Mouse (Mus musculus) embryonic facial prominence, embryonic 11.5 days (tissue): ENCODE data around the gene Adora3. TPM values are rescaled to one million over a fixed set of nuclear protein-coding genes. Genes with fewer than 3 reads are reported as not detected.

Source experiments
- ATAC-seq: fragments of 200-750 bp; cut with Nextera tagmentation; replicated peaks from 2 replicates; pipeline ENCODE4 v1.8.0; 2017; ENCODE audit warnings: low read depth; ENCODE audit not compliant: insufficient number of reproducible peaks, low FRiP score, low TSS enrichment
- DNase-seq: peaks from one replicate; pipeline ENCODE4 v3.0.0-alpha.2; 2015; ENCODE audit warnings: low spot score
- H3K27ac ChIP-seq: fragments of 300-500 bp; sonication (generic); replicated peaks from 2 replicates; pipeline ENCODE4 v1.5.1; 2014; ENCODE audit warnings: mild to moderate bottlenecking, low read depth, low read length, control low read depth
- H3K27me3 ChIP-seq: fragments of 300-500 bp; sonication (generic); 2 replicates; pipeline ENCODE4 v1.6.1; 2014; ENCODE audit warnings: mild to moderate bottlenecking, low read length, moderate library complexity, mixed read lengths; ENCODE audit not compliant: control insufficient read depth, insufficient read depth
- H3K36me3 ChIP-seq: fragments of 300-500 bp; sonication (generic); replicated peaks from 2 replicates; pipeline ENCODE4 v1.6.1; 2014; ENCODE audit warnings: low read depth, mild to moderate bottlenecking, low read length, moderate library complexity, mixed read lengths; ENCODE audit not compliant: control insufficient read depth, insufficient read depth
- H3K4me1 ChIP-seq: fragments of 300-500 bp; sonication (generic); 2 replicates; pipeline ENCODE4 v1.6.1; 2014; ENCODE audit warnings: low read length, mixed read lengths; ENCODE audit not compliant: control insufficient read depth, insufficient read depth
- H3K4me2 ChIP-seq: fragments of 300-500 bp; sonication (generic); 2 replicates; pipeline ENCODE4 v1.6.1; 2014; ENCODE audit warnings: low read depth, mild to moderate bottlenecking, control low read depth, low read length, moderate library complexity
- H3K4me3 ChIP-seq: fragments of 300-500 bp; sonication (generic); 2 replicates; pipeline ENCODE4 v1.5.1; 2014; ENCODE audit warnings: low read depth, low read length, control low read depth
- H3K9ac ChIP-seq: fragments of 300-500 bp; sonication (generic); replicated peaks from 2 replicates; pipeline ENCODE4 v1.6.1; 2014; ENCODE audit warnings: mild to moderate bottlenecking, control low read depth, low read length
- H3K9me3 ChIP-seq: fragments of 300-500 bp; sonication (generic); replicated peaks from 2 replicates; pipeline ENCODE4 v1.6.1; 2016; ENCODE audit warnings: mild to moderate bottlenecking, low read length, inconsistent platforms, mixed read lengths; ENCODE audit not compliant: control insufficient read depth
- WGBS: fragments of 180-500 bp; shearing (Covaris S2); extraction: QIAGEN DNeasy Blood & Tissue Kit; methylation state at CpG from one replicate; pipeline ENCODE4 v1.1.7; 2014; 5-methylcytosine and 5-hydroxymethylcytosine counted together
- polyA plus RNA-seq: library from polyadenylated mRNA; unstranded; fragments of >200 nt; fragmentation: Nextera tagmentation; extraction: Ambion mirVana; gene quantifications from 2 replicates; pipeline ENCODE4 v1.2.1, GENCODE M21; 2014

The Adora3 gene
- polyA plus RNA-seq, 1 experiment from 2014 or later, result not detected

- no peaks in the 10 kb centered on the region for H3K9me3 ChIP-seq
- H3K36me3 ChIP-seq, result no peaks in the 10 kb centered on the region
- H3K4me1 ChIP-seq, result no peaks in the 10 kb centered on the region
- no peak overlapping the region for H3K4me3 ChIP-seq
- no peaks in the 10 kb centered on the region for H3K27me3 ChIP-seq
- H3K4me2 ChIP-seq, result no peak overlapping the region
- DNase-seq (no peak), ATAC-seq (no peak)
- H3K9ac ChIP-seq, result no peak overlapping the region
- H3K27ac ChIP-seq, result no peak overlapping the region
- 79% methylated on average over 3 of the region's 3 CpGs for WGBS
These were observed 33.8 kb upstream of the Adora3 start for GRCm38 (mm10) chr3:105836883-105837282.

- WGBS, result 79% methylated on average over 3 of the region's 3 CpGs
- ATAC-seq (no peak), DNase-seq (no peak)
- H3K9me3 ChIP-seq, result no peaks in the 10 kb centered on the region
- H3K27me3 ChIP-seq, result no peaks in the 10 kb centered on the region
- H3K4me3 ChIP-seq, result no peak overlapping the region
- H3K4me1 ChIP-seq, result no peaks in the 10 kb centered on the region
- no peaks in the 10 kb centered on the region for H3K36me3 ChIP-seq
- H3K9ac ChIP-seq, result no peak overlapping the region
- H3K27ac ChIP-seq, result no peak overlapping the region
- no peak overlapping the region for H3K4me2 ChIP-seq
These were observed 32.0 kb upstream of the Adora3 start for GRCm38 (mm10) chr3:105838655-105839054.

- Histone ChIP-seq H3K4me3 (no peak overlapping the region), H3K36me3 (no peaks in the 10 kb centered on the region), H3K9me3 (no peaks in the 10 kb centered on the region), H3K9ac (no peak overlapping the region), H3K4me1 (no peaks in the 10 kb centered on the region), H3K27me3 (no peaks in the 10 kb centered on the region), H3K4me2 (no peak overlapping the region), H3K27ac (no peak overlapping the region)
- DNase-seq (no peak), ATAC-seq (no peak)
- 85% methylated on average over 4 of the region's 4 CpGs for WGBS
These were observed 30.8 kb upstream of the Adora3 start for GRCm38 (mm10) chr3:105839836-105840235.

- Histone ChIP-seq H3K4me2 (no peak overlapping the region), H3K36me3 (no peaks in the 10 kb centered on the region), H3K4me1 (no peaks in the 10 kb centered on the region), H3K27ac (no peak overlapping the region), H3K9me3 (no peaks in the 10 kb centered on the region), H3K4me3 (no peak overlapping the region), H3K9ac (no peak overlapping the region), H3K27me3 (no peaks in the 10 kb centered on the region)
- WGBS, result 74% methylated on average over 7 of the region's 7 CpGs
- no peak for ATAC-seq
- DNase-seq, result no peak
These were observed 24.2 kb upstream of the Adora3 start for GRCm38 (mm10) chr3:105846294-105847069.

GRCm38 (mm10) chr3:105853781-105854180 is 16.9 kb upstream of the Adora3 start:
- Histone ChIP-seq H3K36me3 (no peaks in the 10 kb centered on the region), H3K4me2 (no peak overlapping the region), H3K4me3 (no peak overlapping the region), H3K9ac (no peak overlapping the region), H3K27ac (0 out of 2 replicates have a peak overlapping the region, but pooled peaks have one; percentile 20), H3K9me3 (no peaks in the 10 kb centered on the region), H3K4me1 (no peaks in the 10 kb centered on the region), H3K27me3 (no peaks in the 10 kb centered on the region)
- ATAC-seq (no peak; the same call in 1 of the 2 replicates), DNase-seq (peak; percentile 81)
- 38% methylated on average over 8 of the region's 8 CpGs for WGBS

- Histone ChIP-seq H3K4me3 (no peak overlapping the region), H3K9ac (no peak overlapping the region), H3K27me3 (no peaks in the 10 kb centered on the region), H3K4me1 (no peaks in the 10 kb centered on the region), H3K9me3 (no peaks in the 10 kb centered on the region), H3K4me2 (no peak overlapping the region), H3K36me3 (no peaks in the 10 kb centered on the region), H3K27ac (no peak overlapping the region)
- WGBS, result 77% methylated on average over 4 of the region's 4 CpGs
- DNase-seq (no peak), ATAC-seq (no peak)
These were observed 15.9 kb upstream of the Adora3 start for GRCm38 (mm10) chr3:105854786-105855185.

- Histone ChIP-seq H3K4me2 (no peak overlapping the region), H3K9me3 (no peaks in the 10 kb centered on the region), H3K9ac (no peak overlapping the region), H3K4me3 (no peak overlapping the region), H3K36me3 (no peaks in the 10 kb centered on the region), H3K27ac (no peak overlapping the region), H3K27me3 (no peaks in the 10 kb centered on the region), H3K4me1 (no peaks in the 10 kb centered on the region)
- 75% methylated on average over 5 of the region's 5 CpGs for WGBS
- DNase-seq (no peak), ATAC-seq (no peak)
These were observed 13.1 kb upstream of the Adora3 start for GRCm38 (mm10) chr3:105857513-105857912.

GRCm38 (mm10) chr3:105861747-105862366 is 8.8 kb upstream of the Adora3 start:
- DNase-seq (no peak), ATAC-seq (0 out of 2 replicates have a peak, but pooled peaks have one; percentile 14)
- Histone ChIP-seq H3K27ac (no peak overlapping the region), H3K4me3 (no peak overlapping the region), H3K36me3 (no peaks in the 10 kb centered on the region), H3K4me2 (no peak overlapping the region), H3K9me3 (no peaks in the 10 kb centered on the region), H3K9ac (no peak overlapping the region), H3K4me1 (no peaks in the 10 kb centered on the region), H3K27me3 (no peaks in the 10 kb centered on the region)
- 21% methylated on average over 7 of the region's 7 CpGs for WGBS
